Mouse (Mus musculus) stomach, postnatal 0 days (tissue): ENCODE data around the gene Cers2. TPM values are rescaled to one million over a fixed set of nuclear protein-coding genes. Genes with fewer than 3 reads are reported as not detected.

Experiments used
- ATAC-seq: fragments of 200-750 bp; cut with Nextera tagmentation; 2 replicates; pipeline ENCODE4 v1.8.0; 2017; ENCODE audit not compliant: low FRiP score, low TSS enrichment
- DNase-seq: peaks from one replicate; pipeline ENCODE4 v3.0.0-alpha.2; 2016; ENCODE audit warnings: low spot score
- H3K27ac ChIP-seq: fragments of 300-500 bp; sonication (generic); replicated peaks from 2 replicates; pipeline ENCODE4 v1.5.1; 2014; ENCODE audit warnings: mild to moderate bottlenecking, control low read depth
- H3K27me3 ChIP-seq: fragments of 300-500 bp; sonication (generic); 2 replicates; pipeline ENCODE4 v1.6.1; 2014; ENCODE audit warnings: low read length; ENCODE audit not compliant: control insufficient read depth, insufficient read depth
- H3K36me3 ChIP-seq: fragments of 300-500 bp; sonication (generic); 2 replicates; pipeline ENCODE4 v1.6.1; 2014; ENCODE audit warnings: low read length, mixed read lengths; ENCODE audit not compliant: control insufficient read depth, insufficient read depth
- H3K4me1 ChIP-seq: fragments of 300-500 bp; sonication (generic); replicated peaks from 2 replicates; pipeline ENCODE4 v1.6.1; 2014; ENCODE audit warnings: antibody characterized with exemption; ENCODE audit not compliant: control insufficient read depth, insufficient read depth
- H3K4me2 ChIP-seq: fragments of 300-500 bp; sonication (generic); replicated peaks from 2 replicates; pipeline ENCODE4 v1.6.1; 2014; ENCODE audit warnings: low read depth, mild to moderate bottlenecking, control low read depth, moderate library complexity
- H3K4me3 ChIP-seq: fragments of 300-500 bp; sonication (generic); 2 replicates; pipeline ENCODE4 v1.5.1; 2014; ENCODE audit warnings: low read depth, low read length, control low read depth
- H3K9ac ChIP-seq: fragments of 300-500 bp; sonication (generic); 2 replicates; pipeline ENCODE4 v1.6.1; 2014; ENCODE audit warnings: mild to moderate bottlenecking, low read length, control low read depth, mixed read lengths
- H3K9me3 ChIP-seq: fragments of 300-500 bp; sonication (generic); 2 replicates; pipeline ENCODE4 v1.6.1; 2016; ENCODE audit warnings: low read length; ENCODE audit not compliant: control insufficient read depth
- CTCF ChIP-seq: IDR thresholded peaks from 2 replicates; pipeline ENCODE4 v1.5.1; 2016; ENCODE audit warnings: antibody characterized with exemption, low read depth, mild to moderate bottlenecking, moderate library complexity
- EP300 ChIP-seq: optimal IDR thresholded peaks from 2 replicates; pipeline ENCODE3; 2016; ENCODE audit warnings: antibody characterized with exemption
- WGBS: fragments of 180-500 bp; shearing (Covaris S2); extraction: QIAGEN DNeasy Blood & Tissue Kit; methylation state at CpG from one replicate; pipeline ENCODE4 v1.1.7; 2014; 5-methylcytosine and 5-hydroxymethylcytosine counted together
- polyA plus RNA-seq: library from polyadenylated mRNA; unstranded; fragments of >200 nt; fragmentation: Nextera tagmentation; extraction: Ambion mirVana; gene quantifications from 2 replicates; pipeline ENCODE4 v1.2.1, GENCODE M21; 2015

The Cers2 gene
- polyA plus RNA-seq, 1 experiment from 2014 or later: 75.0 TPM

DNA sequence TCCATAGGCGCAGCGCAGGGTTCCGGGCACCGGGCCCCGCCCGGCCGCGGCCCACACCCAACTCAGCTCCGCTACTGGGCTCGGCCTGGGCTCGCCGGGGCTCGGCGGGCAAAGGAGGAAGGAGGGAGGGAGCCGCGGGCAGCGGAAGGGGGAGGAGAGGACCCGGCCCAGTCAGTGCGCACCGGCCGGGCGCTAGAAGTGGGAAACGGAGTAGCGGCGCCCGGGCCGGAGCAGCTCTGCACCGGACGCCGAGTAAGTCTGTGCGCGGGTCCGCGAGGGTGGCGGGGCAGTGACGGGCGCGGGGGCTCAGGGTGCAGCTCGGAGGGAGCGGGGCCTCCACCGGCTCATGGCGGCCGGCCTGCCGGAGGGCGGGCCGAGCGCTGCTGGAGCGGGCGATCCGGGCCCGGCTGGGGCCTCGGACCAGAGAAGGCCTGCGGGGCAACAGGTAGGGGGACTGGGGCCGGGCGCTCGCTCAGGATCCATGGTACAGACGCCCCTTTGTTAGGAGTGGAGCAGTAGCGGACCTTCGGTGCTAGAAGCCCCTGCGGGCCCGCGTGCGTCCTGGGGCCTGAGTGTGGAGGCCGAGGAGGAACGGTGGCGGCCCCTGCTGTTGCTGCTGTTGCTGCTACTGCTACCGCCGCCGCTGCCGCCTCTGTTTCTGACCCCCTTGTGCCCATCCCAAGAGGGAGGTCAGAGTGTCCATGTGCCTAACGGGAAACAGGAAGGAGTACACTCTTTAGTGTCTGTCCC, 678 bp downstream of the Cers2 start:
- H3K9me3 ChIP-seq: no peaks in the 10 kb centered on the region
- DNase-seq: peak; percentile 95

DNA sequence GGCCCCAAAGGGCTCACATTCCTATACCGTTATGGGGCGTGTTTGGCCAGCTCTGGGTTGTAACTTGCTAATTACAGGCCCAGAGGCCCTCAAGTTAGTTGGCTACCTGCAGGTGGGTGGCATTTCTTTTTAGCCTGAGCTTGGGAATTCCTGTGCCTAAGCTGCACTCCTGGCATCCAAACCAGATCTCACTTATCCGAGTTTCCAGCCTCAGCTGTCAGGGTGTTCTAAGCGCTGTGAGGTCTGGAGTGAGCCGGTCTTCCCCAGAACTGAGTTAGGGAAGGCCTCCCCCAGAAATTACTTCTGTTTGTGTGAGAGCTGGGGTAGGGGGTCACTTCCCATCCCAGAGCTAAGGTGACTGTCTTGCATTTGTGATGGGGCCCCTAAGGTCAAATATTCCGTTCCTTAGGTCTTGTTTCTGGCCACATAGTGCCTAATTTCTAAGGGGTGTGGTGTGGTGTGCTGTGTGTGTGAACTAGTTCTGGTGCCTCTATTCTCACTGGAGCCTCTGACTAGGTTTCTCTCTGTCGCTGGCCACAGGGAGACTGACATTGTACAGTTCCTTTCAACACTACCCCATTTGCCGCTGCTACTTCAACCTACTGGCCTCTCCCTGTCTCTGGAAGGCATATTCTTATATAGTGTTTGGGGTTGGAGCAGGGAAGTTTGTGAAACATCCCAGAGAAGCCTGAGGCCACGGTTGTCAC, 1.4 kb downstream of the Cers2 start:
- H3K27me3 ChIP-seq: no peaks in the 10 kb centered on the region
- TF ChIP-seq EP300 (no peak), CTCF (no peak)
- H3K4me1 ChIP-seq: peaks cover 12% of the 10 kb centered on the region; the same call in 1 of the 2 replicates
- peak overlapping the region; percentile 95 for H3K4me3 ChIP-seq
- 11% methylated on average over 9 of the region's 9 CpGs for WGBS
- H3K4me2 ChIP-seq: peak overlapping the region; percentile 75
- H3K9ac ChIP-seq: peak overlapping the region; percentile 97
- H3K27ac ChIP-seq: peak overlapping the region; percentile 94
- DNase-seq (no peak), ATAC-seq (no peak)
- H3K36me3 ChIP-seq: peaks cover under 1% of the 10 kb centered on the region; the same call in 1 of the 2 replicates
- no peaks in the 10 kb centered on the region for H3K9me3 ChIP-seq

More for the DNA sequence above, 678 bp downstream of the Cers2 start:
- Histone ChIP-seq H3K27me3 (no peaks in the 10 kb centered on the region), H3K36me3 (no peaks in the 10 kb centered on the region), H3K4me1 (peaks cover 12% of the 10 kb centered on the region; the same call in 1 of the 2 replicates), H3K4me3 (peak overlapping the region; percentile 95), H3K27ac (peak overlapping the region; percentile 94), H3K9ac (peak overlapping the region; percentile 97), H3K4me2 (peak overlapping the region; percentile 75)
- ATAC-seq: peak; percentile 93
- no peak for TF ChIP-seq EP300
- peak; percentile 64 for TF ChIP-seq CTCF
- under 1% methylated on average over 51 of the region's 71 CpGs for WGBS

DNA sequence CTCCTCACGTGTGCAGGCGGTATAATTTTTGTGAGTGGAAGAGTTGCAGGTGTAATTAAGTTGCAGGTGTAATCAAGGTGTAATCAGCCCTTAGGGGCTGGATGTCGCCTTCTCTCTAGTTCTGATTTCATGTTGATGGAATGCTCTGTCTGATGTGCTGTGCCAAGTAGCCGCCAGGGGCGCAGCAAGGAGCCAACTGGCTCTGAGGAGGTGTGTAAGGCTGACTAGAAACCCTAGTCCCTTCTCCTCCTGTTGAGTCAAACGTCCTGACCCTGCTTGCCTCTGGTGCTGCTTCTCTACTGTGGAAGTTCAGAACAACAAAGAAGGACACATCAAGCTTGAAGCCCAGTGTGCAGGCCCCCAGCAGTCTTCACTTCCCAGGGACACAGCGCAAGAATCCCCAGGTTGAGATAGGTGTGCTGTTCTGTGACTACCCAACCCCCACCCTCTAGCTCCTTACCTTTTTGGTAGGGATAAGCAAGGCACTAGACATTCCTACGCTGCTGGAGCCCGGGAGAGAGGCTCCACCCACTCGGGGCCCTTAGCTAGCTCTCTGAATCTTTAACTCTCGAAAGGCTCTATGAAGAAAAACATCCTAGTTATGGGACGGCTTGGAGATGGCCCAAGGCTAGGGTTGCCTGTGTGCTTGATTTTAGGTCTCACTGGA, 3.0 kb downstream of the Cers2 start:
- peak overlapping the region; percentile 11; the same call in 1 of the 2 replicates for H3K4me2 ChIP-seq
- ATAC-seq (peak; percentile 30; the same call in 1 of the 2 replicates), DNase-seq (peak; percentile 76)
- no peak overlapping the region; the same call in 1 of the 2 replicates for H3K9ac ChIP-seq
- H3K4me1 ChIP-seq: peaks cover 12% of the 10 kb centered on the region; the same call in 1 of the 2 replicates
- no peaks in the 10 kb centered on the region for H3K27me3 ChIP-seq
- no peaks in the 10 kb centered on the region for H3K9me3 ChIP-seq
- H3K27ac ChIP-seq: peak overlapping the region; percentile 37
- no peak for TF ChIP-seq EP300
- TF ChIP-seq CTCF: peak; percentile 76
- peaks cover 14% of the 10 kb centered on the region for H3K36me3 ChIP-seq
- no peak overlapping the region for H3K4me3 ChIP-seq
- WGBS: 15% methylated on average over 12 of the region's 12 CpGs

DNA sequence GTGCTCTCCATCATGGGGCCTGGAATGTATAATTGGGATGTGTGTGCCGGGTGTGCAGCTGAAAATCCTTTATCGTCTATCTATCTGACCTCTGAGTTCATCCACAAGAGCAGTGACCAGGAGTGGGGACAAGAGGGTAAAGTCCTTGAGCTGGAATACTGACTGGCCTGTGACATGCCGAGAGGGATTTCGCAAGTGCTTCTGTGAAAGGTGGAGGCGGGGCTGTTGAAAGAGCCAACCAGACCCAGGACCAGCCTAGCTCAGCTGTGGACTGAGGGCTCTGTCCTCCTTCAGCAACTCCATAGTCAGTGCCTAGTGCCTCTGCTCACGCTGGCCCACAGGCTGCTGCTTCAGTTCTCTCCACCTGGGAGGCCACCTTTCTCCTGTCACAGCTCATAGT, 4.0 kb downstream of the Cers2 start:
- ATAC-seq (peak; percentile 44), DNase-seq (peak; percentile 78)
- Histone ChIP-seq H3K9me3 (no peaks in the 10 kb centered on the region), H3K4me3 (no peak overlapping the region), H3K27me3 (no peaks in the 10 kb centered on the region), H3K27ac (no peak overlapping the region), H3K4me2 (no peak overlapping the region), H3K9ac (no peak overlapping the region), H3K36me3 (peaks cover 14% of the 10 kb centered on the region), H3K4me1 (peaks cover 12% of the 10 kb centered on the region; the same call in 1 of the 2 replicates)
- WGBS: 36% methylated on average over 6 of the region's 6 CpGs
- TF ChIP-seq CTCF (no peak), EP300 (no peak)

DNA sequence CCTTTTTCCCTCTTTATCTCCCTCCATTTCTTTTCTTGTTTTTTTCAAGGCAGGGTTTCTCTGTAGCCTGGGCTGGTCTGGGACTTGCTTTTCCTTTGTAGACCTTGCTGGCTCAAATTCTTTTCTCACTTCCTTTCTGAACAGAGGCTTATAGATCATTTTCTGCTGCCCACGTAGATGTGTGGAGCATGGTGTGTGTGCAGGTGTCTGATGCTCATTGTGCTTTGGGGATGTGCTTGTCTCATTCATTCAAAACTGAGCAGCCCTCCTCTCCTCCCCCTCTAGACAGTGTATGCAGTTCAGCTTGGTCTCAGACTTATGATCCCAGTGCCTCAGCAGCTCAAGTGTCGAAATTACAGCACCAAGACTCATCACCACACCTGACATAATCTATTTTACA, 4.5 kb downstream of the Cers2 start:
- no peaks in the 10 kb centered on the region for H3K9me3 ChIP-seq
- no peaks in the 10 kb centered on the region for H3K27me3 ChIP-seq
- no peak overlapping the region for H3K27ac ChIP-seq
- H3K4me3 ChIP-seq: no peak overlapping the region
- TF ChIP-seq EP300 (no peak), CTCF (no peak)
- H3K4me1 ChIP-seq: peaks cover 12% of the 10 kb centered on the region; the same call in 1 of the 2 replicates
- H3K36me3 ChIP-seq: peaks cover 18% of the 10 kb centered on the region
- H3K4me2 ChIP-seq: no peak overlapping the region
- no peak overlapping the region for H3K9ac ChIP-seq
- no peak for DNase-seq
- 46% methylated on average over 2 of the region's 2 CpGs for WGBS
- no peak for ATAC-seq
